Mouse (Mus musculus): ENCODE data around the gene Cryzl2.

Gene Cryzl2

GRCm38 (mm10) chr1:157458421-157459208, at the start of gene Cryzl2:
TSS of gene Cryzl2 (plus strand) at chr1:157458577.
- peak; percentile 93 for DNase-seq

GRCm38 (mm10) chr1:157409648-157410047, 48.7 kb upstream of the Cryzl2 start:
- DNase-seq: no peak

DNA sequence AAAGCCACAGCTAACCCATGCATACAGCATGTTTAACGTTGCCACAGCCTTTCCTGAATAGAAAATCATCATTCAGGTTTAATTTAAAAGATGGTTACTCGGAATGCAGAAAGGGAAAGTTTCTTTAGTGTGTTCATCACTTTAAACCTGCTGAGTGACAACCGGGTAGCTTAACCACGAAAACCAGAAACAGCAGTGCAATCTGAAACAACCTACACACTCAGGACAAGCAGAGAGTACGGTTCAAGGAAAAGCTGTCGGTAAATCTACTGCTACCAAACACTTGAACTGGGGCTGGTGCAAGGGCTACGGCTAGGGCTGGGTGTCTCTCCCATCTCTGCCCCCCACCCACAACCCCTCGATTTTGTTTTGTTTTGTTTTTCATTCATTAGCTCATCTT, 47.4 kb upstream of the Cryzl2 start:
- DNase-seq: no peak

DNA sequence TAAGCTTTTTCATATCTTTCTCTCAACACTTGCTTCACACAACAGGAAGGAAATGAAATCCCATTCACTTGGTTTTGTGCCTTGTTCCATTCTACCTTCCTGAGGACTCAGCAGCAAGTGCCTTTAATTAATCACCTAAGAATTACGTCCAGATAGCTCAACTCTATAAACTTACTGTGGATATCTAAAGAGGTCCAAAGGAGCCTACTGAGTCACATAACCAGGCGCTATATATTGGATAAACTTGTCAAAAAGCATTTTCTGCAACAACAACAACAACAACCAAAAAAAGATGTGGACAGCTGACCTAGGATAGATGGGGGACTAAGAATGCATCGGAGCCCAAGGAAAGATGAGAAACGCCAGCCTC, 47.1 kb upstream of the Cryzl2 start:
- no peak for DNase-seq

- peak; percentile 64 for DNase-seq
These were observed 46.5 kb upstream of the Cryzl2 start for GRCm38 (mm10) chr1:157411711-157412380.

DNA sequence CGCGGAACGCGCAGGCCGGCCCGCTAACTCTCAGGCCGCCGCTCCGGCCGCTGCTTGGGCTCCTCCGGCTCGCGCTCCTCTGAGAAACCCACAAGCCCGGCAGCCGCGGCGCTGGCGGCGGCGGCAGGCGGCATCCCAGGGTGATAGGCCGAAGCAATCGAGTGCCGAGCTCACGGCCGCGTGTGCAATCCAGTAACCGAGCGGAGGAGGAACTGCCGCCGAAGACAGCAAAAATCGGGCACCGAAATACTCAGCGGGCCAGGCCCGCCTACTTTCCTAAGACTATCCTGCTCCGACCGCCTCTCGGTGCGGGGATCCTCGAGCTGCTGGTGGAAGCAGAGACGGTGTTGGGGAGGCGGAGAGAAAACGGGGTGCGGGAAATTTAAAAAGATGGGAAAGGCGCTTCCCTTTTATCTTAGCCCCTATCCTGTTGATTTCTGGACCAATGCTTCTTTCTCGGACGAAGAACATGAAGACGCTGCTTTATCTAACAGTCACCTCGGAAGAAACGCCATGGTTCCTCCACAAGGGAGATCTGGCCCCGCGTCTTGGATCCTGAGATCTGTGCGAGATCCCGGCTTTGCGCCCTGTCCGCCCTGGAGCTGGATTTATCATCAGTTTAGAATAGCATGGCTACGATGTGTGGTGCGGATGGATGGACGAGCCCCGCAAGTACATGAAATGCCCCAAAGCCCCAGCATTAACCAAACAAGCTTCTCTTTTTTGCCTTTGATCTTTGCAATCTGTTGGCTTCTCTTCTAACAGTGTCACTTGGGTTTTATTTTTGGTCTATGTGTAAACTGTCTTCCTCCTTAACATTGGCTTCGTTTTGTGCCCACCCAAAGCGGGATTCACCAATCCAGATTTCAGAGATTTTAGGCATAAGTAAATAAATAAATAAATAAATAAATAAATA, 45.7 kb upstream of the Cryzl2 start, which contains the start of gene Rasal2:
Gene Rasal2 (minus strand): TSS at position 142 of the 916 bp plus-strand sequence.
- DNase-seq: peak; percentile 97

DNA sequence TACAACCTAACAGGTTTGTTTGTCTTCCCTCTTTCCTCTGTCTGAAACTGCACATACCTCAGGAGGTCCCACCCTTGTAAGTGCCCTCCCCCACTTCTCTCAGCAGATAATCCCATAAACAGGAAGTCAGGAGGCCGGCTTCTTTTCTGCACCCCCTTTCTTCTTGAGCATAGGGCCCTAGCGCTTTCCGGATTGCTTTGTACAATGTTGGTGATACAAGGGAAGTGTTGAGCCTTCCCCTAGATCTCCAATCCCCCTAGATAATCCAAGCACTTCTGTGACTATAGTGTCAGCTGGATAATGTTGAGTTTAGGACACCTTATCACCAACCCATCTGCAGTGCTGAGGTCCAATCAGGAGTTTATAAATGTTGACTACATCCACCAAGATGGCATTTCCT, 42.6 kb upstream of the Cryzl2 start:
- peak; percentile 13 for DNase-seq

DNA sequence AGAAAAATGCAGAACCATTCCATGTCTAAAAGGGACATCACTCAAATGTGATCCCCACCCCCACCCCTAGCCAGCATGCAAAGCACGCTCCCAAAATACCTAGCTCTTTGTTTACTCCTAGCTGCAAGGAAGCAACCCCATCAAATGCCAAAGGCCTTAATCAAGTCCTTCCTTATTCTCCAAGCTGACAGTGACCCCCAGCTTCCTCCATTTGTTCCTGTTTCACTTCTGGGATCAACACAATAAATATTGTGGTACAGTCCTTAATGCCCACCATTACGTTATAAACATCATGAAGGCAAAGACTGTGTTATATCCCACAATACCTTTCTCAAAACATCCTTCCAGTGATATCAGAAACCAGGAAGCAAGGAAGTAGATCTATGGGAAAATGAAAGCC, 41.7 kb upstream of the Cryzl2 start:
- peak; percentile 33 for DNase-seq

DNA sequence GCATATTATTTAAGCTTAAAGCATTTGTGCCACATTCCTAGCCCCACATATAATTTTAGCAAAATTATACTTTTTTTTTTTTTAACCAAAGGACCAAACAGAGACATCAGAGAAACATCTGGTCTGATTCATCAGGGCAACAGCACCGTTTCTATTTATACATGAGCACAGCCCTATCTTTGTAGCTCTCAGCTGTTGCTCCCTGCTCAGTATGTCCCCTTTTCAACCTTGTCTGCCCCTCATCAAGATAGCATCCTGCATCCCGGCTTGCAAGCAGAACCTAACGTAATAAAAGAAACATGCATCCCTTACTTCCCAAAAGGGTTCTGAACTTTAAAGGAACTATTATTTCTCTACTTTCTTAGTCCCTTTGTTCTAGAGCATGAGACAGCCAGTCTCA, 41.0 kb upstream of the Cryzl2 start:
- no peak for DNase-seq

GRCm38 (mm10) chr1:157417861-157418260, 40.5 kb upstream of the Cryzl2 start:
- DNase-seq: peak; percentile 76

DNA sequence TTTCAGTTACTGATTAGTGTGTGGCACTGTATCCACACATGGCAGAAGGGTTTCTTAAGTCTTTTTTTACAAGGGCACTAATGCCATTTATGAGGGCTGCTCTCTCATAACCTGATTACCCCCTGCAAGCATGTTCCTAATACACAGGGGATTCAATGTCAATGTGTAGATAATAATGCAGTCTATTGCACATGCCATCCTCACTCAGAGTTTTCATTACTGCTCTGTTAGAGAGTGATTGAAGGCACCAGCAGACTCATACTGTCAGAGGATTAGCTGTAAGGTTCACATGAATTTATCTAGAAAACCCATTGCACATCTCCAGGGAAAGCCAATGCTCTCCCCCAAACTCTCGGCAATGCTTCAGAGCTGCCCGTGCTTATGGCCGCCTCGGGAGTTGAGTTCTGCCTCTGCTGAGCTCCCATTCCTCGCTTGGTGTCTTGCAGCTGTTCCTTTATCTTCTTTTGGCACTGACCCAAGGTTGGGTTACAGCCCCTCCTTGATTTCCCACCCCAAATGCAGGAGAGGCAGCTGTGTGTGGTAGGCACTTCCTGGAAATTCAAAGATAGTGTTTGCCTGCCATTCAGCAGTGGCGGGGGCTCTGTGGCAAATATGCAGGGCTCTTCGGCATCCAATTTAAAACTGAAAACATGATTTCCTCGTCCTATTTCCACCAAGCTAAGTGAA, 32.5 kb upstream of the Cryzl2 start:
- DNase-seq: peak; percentile 30

DNA sequence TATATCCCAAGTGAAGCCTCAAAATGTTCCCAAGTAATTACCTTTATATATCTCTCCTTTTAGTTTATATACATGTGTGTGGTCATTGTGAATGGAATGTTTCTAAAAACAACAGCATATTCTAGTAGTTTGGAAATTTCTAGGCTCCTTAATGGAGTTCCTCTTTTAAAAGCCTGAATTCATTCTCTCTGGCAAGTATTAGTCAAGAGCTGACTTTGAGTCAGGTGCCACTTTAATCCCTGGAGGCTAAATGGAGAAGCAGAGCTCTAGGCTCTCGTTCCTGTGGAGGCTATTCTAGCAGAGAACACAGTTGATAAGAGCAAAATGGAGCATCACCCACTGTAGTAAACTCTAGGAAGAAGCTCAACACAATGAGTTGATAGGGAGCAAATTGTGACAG, 31.4 kb upstream of the Cryzl2 start:
- no peak for DNase-seq

DNA sequence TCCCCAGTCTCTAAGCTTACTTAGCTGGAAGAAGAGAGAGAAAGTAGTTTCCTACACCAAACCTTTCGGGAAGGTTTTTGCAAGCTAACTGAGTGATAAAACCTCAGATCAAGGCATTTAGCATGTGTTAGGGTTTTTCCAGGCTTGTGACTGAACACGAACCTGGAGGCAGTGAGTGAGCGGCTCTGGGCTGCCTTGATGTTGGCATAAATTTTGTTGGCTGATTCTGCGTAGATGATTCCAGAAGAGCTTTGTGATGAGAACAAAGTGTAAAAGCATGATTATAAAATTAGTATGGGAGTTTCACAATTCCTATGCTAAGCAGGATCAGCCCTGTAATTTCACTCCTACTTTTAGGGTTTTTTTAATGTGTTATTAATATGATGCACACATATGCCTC, 30.8 kb upstream of the Cryzl2 start:
- no peak for DNase-seq

DNA sequence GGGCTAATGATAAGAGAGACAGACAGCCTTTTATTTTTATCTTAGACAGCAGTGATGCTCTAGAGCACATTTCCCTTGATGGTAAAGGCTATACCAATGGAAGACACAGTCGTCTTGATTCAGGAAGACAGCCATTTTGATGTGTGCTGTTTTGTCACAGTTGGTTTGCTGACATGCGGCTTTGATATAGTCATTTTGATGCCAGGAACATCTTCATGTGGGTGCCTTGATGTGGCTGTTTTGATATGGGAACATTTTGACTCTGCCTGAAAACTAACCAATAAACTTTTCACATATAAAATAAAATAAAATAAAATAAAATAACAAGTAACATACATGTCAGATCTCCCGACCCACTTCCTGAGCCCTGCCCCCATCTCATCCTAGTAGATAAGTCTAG, 30.0 kb upstream of the Cryzl2 start:
- DNase-seq: no peak

- no peak for DNase-seq
These were observed 25.1 kb upstream of the Cryzl2 start for GRCm38 (mm10) chr1:157433316-157433715.

- DNase-seq: no peak
These were observed 24.0 kb upstream of the Cryzl2 start for GRCm38 (mm10) chr1:157434404-157434803.

GRCm38 (mm10) chr1:157435926-157436325, 22.5 kb upstream of the Cryzl2 start:
- DNase-seq: no peak

GRCm38 (mm10) chr1:157438290-157438689, 20.1 kb upstream of the Cryzl2 start:
- no peak for DNase-seq

DNA sequence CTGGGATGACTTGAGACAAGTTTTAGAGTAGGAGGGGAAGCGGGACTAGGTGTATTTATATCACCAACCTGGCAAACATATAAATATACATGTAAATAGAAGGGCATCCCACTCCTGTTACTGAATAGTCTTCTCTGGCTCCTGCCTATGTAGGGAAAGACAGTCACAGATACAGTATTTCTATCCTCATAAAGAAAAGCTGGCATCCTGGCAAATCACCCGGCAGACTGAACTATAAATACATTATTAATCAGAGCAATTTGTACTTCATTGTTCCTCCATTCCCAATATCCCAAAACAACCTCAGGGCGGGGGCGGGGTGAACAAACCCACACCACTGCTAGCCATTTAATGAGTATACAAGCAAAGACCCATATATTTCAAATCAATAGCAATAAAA, 19.3 kb upstream of the Cryzl2 start:
- DNase-seq: no peak

GRCm38 (mm10) chr1:157439973-157440641, 18.3 kb upstream of the Cryzl2 start:
- no peak for DNase-seq

DNA sequence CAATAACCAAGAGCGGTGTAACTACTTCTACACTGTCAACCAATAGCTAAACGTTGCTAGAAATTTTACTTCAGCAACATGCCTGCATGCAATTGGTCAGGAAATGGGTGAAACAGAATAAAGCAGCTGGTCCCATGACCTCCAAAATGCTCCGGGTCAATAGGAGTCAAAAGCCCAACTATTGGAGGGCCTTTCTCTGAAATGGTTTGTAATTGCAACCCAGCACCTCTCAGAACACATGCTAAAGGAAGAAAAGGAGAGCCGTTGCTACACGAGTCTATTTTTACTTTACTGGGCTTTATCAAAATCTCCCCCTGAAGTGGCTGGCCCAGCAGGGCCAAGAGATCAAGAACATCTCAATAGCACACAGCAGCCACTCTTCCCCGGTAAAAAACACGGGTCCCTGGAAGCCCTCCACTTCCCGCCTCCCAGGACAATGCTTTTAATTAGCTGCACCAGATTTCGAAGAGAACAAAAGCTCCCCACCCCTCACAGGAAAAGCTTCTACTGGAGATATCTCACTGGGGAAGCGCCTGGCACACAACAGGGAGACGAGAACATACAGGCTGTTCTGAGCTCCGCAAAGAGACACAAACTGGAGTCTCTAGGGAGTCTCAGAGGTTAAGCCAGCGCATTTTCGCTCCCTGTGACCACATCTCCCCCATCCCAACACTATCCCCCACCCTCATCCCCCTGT, 15.2 kb upstream of the Cryzl2 start:
- DNase-seq: peak; percentile 81
